Mouse (Mus musculus) ovary, adult 18-20 months (tissue): ENCODE results near the gene Naaladl2.
"Not testable (repeated sequence)": the region's sequence is repeated elsewhere in the genome, so short reads cannot be mapped to it uniquely, and the experiment has no call there.

ENCODE experiments used
- DNase-seq: peaks from one replicate; pipeline ENCODE4 v3.0.0; 2022; ENCODE audit warnings: low spot score, mixed read lengths

The Naaladl2 gene

DNA sequence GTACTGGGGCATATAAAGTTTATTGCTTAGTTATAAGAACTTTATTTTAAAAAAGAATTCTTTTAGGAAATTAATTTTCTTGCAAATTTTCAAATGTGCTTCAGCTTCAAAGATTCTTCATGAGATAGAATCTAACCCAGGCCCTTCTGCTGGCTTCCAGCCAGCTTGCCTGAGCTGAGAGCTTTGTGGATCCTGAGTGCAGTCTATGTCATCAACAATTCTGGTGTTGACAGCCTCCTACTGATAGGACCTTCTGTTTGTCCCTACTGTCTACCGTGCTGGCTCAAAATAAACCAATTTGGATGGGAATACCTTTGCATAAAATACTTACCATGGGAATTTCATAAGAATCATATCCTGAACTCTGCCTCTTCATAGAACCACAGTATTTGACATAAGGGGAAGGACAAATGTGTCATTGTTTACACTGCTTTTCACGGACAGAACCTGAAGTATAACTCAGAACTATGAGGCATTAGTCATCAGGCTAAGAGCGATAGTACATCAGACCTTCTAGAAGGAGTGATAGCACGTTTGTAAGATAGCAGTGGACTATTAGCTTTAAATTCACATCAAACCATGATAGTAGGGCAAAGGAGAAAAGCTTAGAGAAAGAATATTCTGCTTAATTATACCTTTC is 829.3 kb downstream of the Naaladl2 start:
- DNase-seq: no peak

DNA sequence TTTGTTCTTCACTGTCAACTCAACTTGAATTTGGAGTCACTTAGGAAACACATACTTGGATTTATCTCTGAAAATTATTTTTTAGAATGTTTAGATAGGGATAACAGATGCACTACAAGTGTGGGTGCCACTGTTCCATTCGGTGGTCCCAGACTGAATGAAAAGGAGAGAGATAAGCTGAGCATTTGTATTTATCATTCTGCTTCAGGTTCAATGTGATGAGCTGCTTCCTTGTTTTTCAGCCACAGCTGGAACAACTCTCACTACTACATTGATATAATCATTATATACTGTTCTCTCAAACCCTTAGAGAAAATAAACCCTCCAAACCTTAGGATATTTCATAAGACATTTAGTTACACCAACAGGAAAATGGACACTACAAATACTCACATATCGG is 918.6 kb downstream of the Naaladl2 start:
- no peak for DNase-seq

DNA sequence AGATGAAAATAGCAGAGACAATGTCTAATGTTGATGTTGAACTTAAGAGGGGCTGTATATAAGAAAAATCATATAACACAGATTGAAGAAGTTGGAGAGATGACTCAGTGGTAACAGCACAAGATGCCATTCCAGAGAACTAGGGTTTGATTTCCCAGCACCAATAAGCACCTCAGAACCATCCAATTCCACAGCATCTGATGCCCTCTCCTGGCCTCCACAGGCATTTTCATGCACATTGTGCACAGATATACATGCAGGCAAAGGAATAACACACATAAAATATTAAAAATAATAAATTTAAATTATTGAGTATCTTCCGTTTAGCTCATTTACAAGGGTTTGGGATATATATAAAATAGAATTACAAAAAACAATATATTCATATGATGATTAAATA is 926.6 kb downstream of the Naaladl2 start:
- no peak for DNase-seq

DNA sequence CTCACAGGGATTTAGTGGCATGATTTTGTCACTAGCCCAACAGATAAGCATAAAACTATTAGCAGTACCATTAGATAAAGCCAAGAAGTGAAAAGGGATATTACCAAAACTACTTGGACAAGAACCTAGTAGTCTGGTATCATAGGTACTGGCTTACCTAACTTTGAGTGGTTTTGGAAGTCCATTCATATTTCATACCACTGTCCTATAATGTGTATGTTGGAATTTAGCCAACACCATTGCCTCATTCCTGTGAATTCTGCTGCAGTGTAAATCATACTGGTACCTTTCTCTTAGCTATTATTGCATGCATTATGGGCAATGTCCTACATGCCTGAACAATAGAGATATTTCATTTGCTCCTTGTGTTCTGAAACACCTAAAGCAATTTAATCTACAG is 977.5 kb downstream of the Naaladl2 start:
- DNase-seq: no peak

DNA sequence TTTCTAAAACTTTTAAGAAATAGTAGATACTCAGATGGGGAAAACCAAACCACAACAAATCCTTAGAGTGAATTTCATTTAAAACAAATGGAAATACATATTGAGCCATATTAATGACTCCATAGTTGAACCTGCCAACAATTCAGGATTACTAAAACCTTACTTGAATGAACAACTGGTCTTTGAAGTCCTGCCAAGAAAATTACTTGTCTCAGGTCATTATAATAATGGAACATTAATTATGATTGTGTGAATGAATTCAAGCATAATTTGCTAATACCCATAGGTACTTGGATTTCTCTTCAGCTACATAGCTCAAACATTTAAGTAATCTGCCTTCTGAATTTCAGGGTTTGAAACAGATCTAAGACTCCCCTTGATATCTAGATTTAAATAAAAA is 980.1 kb downstream of the Naaladl2 start:
- no peak for DNase-seq

DNA sequence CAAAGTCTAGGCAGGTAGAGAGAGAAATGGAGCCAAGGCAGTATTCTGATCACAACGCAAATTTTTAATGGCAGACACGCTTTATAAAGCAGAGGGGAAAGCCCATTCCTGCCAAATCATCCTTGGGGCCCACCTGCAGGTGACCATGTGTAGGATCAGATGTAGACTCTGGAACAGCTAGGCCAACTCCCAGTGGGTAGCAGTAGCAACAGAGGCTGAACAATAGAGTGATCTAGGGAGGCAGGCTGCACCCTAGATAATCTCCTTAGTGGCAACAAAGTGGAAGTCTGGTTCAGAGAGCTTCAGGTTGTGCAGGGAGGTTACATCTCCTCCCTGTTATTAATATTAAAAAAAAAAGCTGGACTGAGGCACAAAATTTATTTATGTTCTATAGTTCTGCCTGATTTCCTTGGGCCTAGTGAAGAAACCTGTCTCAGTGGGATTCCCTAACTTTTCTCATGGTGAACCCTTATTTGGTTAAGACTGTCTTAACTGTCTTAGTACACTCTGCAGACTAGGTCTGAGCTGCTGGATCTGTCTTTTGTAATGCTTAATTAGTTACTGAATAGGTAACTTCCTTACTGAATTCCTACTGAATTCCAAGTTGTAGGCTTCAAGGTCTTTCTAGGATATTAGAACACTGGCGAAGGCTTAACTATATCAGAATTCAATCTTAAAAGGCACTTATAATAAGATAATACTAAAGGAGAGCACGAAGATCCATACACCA is 992.8 kb downstream of the Naaladl2 start:
- not testable (repeated sequence) for DNase-seq

DNA sequence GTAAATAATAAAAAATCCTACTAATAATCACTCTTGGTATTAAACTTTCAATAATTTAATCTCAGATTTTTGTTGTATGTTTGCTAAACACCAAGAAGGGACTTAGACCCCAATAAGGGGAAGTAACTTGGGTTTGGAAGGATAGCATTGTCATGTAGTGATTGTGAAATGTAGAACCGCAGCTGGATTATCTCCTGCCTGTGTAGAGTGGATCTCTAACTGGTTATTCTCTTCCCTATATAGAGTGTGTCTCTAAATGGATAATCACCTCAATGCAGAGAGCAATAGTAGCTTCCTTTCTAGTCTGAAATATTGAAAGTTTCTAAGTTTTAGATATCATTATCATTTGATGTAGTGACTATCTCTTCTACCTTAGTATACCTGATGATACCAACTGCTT is 1001.3 kb downstream of the Naaladl2 start:
- no peak for DNase-seq

DNA sequence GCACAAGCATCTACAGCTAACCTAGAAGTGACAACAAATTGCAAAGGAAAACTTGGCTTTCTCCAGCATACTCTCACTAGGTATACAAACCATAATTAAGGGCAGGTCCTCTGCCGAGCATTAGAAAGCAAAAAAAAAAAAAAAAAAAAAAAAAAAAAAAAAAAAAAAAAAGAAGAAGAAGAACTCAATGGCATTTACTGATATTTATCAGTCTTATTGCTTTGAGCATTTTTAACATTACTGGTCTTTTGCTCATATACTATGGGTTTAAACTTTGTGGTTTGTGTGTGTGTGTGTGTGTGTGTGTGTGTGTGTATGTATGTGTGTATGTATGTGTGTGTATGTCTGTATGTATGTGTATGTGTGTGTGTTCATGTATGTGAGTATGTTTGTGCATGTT is 1006.1 kb downstream of the Naaladl2 start:
- no peak for DNase-seq

DNA sequence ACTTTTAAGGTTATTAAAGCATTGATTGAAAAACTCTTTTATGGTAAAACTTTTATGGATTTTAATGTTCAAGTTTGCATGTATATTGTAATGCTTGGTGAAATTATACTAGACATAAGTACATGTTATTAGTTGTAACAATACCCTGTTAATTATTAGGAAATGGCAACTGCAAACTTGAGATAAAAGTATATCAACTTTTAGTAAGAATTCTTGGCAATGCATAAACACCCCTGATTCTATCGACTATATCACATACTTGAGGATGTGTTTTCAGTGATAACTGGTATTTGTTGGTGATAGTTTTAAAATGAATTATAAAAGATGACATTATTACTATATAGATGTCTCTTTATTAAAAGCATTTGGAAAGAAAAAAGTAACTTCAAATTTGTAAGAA is 1017.9 kb downstream of the Naaladl2 start:
- DNase-seq: no peak

DNA sequence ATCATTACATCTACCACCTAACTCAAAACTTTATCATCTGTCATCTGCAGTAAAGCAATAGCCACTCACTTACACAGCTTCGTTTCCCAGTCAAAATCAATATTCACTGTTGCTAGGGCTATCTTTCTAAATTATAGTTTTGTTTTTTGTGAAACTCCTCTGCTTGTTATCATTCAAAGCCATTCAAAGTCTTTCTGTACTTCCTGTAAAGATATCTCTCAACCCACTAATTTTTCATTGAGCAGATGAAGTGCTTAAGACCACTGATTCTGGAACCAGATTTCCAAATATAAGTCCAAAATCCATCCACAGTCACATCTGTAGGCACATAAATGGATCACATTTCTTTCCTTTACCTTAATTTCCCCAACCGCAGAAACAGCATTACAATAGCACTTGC is 1020.0 kb downstream of the Naaladl2 start:
- DNase-seq: no peak

DNA sequence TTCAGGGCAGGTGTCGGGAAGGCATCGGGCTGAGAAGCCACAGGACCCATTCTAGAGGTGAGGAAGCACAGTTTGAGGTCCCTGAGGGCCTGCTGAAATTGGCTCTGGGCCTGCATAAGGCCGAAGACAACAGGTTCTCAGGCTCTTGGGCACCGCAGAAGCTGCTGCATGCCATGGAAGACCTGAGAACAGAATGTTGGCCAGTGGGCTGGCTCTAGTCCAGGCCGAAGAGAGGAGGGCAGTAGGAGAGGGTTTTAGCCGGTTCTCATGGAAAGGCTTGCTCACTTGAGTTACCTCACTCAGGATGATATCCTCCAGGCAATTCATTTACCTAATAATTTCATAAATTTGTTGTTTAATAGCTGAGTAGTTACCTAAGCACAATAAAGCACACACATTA is 1025.9 kb downstream of the Naaladl2 start:
- no peak for DNase-seq

DNA sequence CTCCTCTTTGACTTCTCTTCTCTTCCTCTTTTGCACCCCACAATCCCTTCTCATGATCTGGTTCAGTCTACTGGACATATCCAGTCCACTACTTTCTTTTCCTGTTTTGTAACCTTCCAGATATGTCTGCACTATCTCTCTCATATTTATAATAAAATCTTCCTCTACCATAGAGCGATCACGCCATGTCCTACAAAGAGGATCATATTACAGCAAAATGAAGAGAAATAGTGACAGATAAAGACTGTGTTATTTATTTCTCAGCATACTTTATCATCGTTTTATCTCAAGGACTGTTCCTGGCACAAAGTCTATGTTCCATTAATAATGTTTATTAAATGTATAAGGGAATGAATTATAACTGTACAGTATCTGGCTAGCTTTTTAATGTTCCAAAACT is 1029.2 kb downstream of the Naaladl2 start:
- no peak for DNase-seq

DNA sequence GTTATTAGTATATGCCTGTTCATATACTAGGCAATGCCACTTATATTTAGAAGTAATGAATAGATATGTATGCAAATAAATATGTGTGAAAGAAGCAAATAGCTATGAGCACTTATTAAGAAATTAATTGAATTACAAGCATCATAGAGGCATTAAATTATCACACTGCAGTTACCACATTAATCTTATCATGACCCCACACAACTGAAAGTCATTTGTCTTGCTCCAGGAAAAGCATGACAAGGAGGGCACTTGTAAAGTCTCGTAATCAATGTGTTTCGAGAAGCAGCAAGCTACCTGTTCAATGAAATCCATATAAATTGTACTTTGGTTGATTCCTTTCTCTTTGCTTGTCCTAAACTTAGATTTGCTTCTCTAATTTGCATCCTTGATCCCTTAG is 1030.7 kb downstream of the Naaladl2 start:
- DNase-seq: no peak

DNA sequence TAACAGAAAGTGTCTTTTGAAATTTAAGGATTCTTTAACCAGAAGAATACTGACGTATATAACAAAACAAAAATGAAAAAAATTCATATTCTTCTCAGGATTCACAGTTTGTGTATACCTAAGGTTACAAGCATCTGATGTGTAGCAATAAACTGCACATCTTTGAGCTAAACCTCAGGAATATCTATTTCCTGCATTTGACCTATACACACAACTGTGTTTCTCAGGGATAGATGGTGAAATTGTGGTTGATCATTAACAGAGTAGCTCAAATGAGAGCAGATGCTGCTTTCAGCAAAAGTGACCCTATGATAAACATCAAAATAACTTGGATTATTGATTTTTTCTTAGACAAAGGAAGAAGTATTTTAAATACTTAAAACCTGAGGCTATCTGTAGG is 1037.7 kb downstream of the Naaladl2 start:
- DNase-seq: no peak

DNA sequence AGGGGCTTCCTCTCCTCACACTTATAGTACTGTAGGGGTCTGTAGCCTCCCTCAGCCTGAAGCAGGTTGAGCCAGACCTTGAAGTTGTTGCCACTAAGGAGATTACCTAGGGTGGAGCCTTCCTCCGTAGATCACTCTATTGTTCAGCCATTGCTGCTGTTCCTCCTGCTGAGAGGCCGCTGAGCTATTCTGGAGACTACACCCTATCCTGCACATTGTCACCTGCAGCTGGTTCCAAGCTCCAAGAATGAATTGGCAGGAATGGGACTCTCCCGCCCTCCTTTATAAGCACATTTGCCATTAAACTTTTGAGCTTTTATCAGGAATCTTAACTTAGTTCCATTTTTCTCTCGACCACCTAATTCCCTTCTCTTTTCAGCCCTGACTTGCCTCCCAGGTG is 1064.3 kb downstream of the Naaladl2 start:
- no peak for DNase-seq

DNA sequence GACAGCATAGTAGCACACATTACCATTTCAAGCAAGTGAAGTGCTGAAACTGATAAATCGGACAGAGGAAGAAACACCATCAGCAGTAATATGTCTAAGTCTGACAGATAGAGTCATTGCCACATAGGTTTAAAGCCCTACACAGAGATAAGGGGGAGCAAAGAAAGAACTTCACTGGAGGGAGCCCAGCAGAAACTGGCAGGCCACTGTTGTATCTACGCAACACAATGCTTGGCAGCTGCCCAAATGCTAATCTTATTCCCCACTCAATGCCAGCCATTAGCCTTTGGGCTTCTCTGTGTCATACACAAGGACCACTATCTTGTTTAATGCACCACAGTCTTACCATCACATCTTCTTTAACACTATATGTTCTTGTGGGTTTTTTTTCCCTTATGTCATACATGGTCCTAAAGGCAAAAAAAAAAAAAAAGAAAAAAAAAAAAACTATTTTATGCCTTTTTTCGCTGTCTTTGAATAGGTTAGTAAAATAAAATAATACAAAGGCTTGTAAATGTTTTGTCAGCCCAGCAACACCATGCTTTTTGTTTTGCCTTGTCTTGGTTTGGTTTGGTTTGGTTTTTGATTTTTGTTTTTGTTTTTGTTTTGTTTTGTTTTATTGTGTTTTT is 1072.8 kb downstream of the Naaladl2 start:
- DNase-seq: peak; percentile 2

DNA sequence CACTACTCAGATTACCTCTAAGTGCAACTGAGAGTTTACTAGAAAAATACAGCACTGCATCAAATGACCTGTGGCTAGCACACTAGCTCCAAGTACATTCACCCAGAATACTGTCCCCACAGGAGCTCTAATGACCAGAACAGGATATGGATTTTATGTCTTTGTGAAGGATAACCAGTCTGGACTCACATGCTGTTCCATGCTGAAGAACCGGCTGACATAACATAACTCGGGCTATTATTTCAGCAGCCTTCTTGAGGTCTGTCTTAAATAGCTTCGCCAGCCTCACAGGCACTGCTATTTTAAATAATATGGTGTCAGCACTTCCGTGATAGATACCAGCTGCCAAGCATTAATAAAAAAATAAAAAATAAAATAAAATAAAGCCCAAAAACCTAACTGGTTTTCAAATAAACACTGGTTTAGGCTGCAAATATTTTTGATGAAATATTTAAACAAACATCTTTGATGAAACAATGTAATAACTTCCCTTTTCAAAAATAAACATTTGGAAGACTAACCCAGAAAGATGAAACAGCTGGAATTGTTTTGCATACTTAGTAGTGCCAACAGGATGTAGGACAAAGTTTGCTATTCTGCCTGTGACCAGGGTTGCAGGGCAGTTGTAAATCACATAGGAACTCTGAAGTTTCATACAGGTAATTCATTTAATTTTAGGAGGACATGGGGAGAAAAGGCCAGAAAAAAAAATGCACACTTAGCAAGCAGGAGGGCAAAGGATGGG is 1073.5 kb downstream of the Naaladl2 start:
- DNase-seq: no peak

DNA sequence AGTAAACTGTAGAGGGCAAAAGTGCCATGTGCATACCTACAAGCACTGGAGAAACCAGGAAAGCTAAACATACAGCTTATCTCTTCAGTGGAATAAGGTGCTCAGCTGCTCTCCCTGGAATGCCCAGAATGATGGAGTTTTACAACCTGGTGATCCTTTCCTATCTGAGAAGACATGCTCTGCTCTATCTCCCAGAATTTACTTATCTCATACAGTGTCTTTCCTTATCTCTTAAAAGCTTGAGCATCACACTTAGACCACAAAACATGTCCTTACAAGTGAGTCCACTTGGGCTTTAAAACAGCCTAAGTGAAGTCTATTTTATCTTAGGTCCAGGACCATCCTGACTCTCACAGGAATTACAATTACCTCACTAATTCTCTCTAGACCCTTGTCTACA is 1095.8 kb downstream of the Naaladl2 start:
- no peak for DNase-seq

DNA sequence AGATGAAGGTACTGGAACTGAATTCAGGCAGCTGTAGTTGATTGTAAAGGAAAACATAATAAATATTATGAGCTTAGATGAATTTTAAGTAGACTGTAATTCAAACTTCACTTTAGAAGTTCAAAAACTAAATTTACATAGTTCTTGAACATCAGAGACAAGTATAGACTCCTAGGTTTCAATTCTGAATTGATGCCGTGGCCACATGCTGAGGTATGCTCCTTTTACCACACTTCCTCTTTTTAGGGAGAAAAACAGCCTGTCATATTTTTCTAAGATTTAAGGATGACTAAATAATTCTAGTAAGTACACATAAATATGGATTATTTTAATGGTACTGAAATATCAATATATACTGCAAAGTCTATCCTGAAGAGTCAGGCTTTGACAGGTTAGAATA is 1142.3 kb downstream of the Naaladl2 start:
- no peak for DNase-seq

DNA sequence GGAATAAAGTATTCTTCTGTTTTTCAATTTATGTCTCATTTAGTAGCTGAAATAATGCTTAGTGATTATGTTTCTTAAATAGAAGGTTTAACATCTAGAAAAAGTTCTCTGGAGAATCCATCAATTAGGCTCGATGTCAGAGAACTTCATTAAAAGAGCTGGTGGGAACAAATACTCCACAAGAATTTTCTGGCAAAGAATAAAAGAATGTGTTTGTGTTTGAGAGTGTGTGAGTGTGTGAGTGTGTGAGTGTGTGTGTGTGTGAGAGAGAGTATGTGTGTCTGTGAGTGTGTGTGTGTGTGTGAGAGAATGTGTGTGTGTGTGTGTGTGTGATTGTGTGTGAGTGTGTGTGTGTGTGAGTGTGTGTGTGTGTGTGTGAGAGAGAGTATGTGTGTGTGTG is 1170.3 kb downstream of the Naaladl2 start:
- DNase-seq: no peak

DNA sequence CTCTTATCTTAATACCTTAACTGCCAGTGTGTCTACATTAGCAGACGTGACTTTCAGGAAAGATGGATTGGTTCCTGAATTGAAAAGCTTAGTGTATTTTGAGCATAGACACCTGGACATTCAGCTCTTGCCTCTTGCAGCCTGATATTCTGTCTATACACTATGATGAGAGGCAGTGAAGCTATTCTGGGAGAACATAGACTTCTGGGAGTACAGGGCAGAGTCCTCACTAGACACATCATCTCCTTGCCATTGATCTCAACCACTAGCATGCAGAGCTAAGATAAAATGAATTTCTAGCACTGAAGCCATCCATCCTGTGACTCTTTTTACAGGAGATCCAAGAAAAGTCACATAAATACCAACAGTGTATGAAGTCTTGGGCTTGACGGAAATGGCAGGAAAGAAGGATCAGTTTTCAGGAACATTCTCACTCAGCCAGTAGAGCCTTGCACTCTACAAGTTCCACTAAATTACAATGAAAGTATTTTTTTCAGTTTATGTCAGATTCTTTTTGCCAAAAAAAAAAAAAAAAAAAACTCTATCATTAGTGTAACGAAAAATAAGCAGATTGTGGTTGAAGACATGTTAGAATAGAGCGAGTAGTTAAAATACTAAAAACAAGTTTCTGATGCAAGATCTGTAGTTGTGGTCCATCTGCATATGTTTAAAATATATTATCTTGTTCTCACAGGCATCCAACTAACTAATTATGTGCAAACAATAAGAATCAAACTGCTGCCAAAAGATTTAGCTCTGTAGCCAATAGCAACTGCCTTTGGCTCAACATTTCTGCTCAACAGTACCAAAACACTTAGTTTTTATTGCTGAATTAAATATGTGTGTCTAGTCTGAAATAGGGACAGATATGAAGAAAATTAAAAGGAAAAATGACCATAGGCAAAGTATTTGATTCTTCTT is 1171.1 kb downstream of the Naaladl2 start:
- no peak for DNase-seq
